Mouse (Mus musculus) lung, postnatal 0 days (tissue): Measurements from ENCODE around the gene Eya2. TPM values are rescaled to one million over a fixed set of nuclear protein-coding genes. Genes with fewer than 3 reads are reported as not detected.

ENCODE experiments used
- ATAC-seq: fragments of 200-750 bp; cut with Nextera tagmentation; 2 replicates; pipeline ENCODE4 v1.8.0; 2017; ENCODE audit warnings: moderate library complexity
- DNase-seq: peaks from one replicate; pipeline ENCODE4 v3.0.0-alpha.2; 2016; ENCODE audit warnings: low spot score
- H3K27ac ChIP-seq: fragments of 300-500 bp; sonication (generic); 2 replicates; pipeline ENCODE4 v1.5.1; 2014; ENCODE audit warnings: antibody characterized with exemption, mild to moderate bottlenecking, low read length, mixed read lengths
- H3K27me3 ChIP-seq: fragments of 300-500 bp; sonication (generic); replicated peaks from 2 replicates; pipeline ENCODE4 v1.6.1; 2014; ENCODE audit warnings: low read length, mixed read lengths; ENCODE audit not compliant: insufficient read depth
- H3K36me3 ChIP-seq: fragments of 300-500 bp; sonication (generic); 2 replicates; pipeline ENCODE4 v1.6.1; 2014; ENCODE audit warnings: low read length, mixed read lengths; ENCODE audit not compliant: insufficient read depth
- H3K4me1 ChIP-seq: fragments of 300-500 bp; sonication (generic); 2 replicates; pipeline ENCODE4 v1.6.1; 2014; ENCODE audit warnings: antibody characterized with exemption, low read depth, low read length, mixed read lengths; ENCODE audit not compliant: insufficient read depth
- H3K4me2 ChIP-seq: fragments of 300-500 bp; sonication (generic); replicated peaks from 2 replicates; pipeline ENCODE4 v1.6.1; 2014; ENCODE audit warnings: low read depth, mild to moderate bottlenecking, low read length, moderate library complexity, mixed read lengths
- H3K4me3 ChIP-seq: fragments of 300-500 bp; sonication (generic); 2 replicates; pipeline ENCODE4 v1.5.1; 2014; ENCODE audit warnings: low read depth, low read length
- H3K9ac ChIP-seq: fragments of 300-500 bp; sonication (generic); replicated peaks from 2 replicates; pipeline ENCODE4 v1.6.1; 2014; ENCODE audit warnings: low read depth, mild to moderate bottlenecking
- H3K9me3 ChIP-seq: fragments of 300-500 bp; sonication (generic); 2 replicates; pipeline ENCODE4 v1.6.1; 2016; ENCODE audit warnings: low read length, mixed read lengths
- CTCF ChIP-seq: IDR thresholded peaks from 2 replicates; pipeline ENCODE4 v1.5.1; 2016; ENCODE audit warnings: antibody characterized with exemption, mild to moderate bottlenecking
- EP300 ChIP-seq: IDR thresholded peaks from 2 replicates; pipeline ENCODE4 v1.6.1; 2016; ENCODE audit warnings: antibody characterized with exemption, mild to moderate bottlenecking, control low read depth
- WGBS: fragments of 180-500 bp; shearing (Covaris S2); extraction: QIAGEN DNeasy Blood & Tissue Kit; methylation state at CpG from one replicate; pipeline ENCODE4 v1.1.7; 2014; 5-methylcytosine and 5-hydroxymethylcytosine counted together
- polyA plus RNA-seq: library from polyadenylated mRNA; unstranded; fragments of >200 nt; fragmentation: Nextera tagmentation; extraction: Ambion mirVana; gene quantifications from 2 replicates; pipeline ENCODE4 v1.2.1, GENCODE M21; 2015

The Eya2 gene
- polyA plus RNA-seq, 1 experiment from 2014 or later: 27.8 TPM

DNA sequence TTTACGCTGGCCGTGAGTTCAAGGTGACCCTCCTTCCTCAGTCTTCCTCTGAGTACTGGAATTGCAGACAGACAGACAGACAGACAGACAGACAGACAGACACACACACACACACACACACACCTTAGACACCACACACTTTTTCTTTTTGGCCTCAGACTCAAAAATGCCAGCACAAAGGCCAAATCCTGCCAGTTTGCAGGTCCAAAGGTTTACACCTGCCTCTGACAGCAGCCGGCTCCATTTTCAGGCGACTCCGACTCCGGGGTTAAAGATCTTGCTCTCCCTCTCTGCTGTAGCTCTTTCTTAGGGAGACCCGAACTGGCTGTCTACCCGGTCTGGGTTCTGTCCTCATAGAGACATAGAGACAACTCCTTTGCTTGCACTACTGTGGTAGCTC is 30.7 kb upstream of the Eya2 start:
- no peak overlapping the region for H3K4me2 ChIP-seq
- peaks cover 11% of the 10 kb centered on the region; the same call in 1 of the 2 replicates for H3K27me3 ChIP-seq
- H3K36me3 ChIP-seq: no peaks in the 10 kb centered on the region
- no peak overlapping the region for H3K9ac ChIP-seq
- H3K4me3 ChIP-seq: no peak overlapping the region
- no peaks in the 10 kb centered on the region for H3K9me3 ChIP-seq
- TF ChIP-seq CTCF: no peak
- 68% methylated on average over 8 of the region's 8 CpGs for WGBS
- no peak overlapping the region for H3K27ac ChIP-seq
- H3K4me1 ChIP-seq: no peaks in the 10 kb centered on the region
- no peak for DNase-seq
- ATAC-seq: no peak

DNA sequence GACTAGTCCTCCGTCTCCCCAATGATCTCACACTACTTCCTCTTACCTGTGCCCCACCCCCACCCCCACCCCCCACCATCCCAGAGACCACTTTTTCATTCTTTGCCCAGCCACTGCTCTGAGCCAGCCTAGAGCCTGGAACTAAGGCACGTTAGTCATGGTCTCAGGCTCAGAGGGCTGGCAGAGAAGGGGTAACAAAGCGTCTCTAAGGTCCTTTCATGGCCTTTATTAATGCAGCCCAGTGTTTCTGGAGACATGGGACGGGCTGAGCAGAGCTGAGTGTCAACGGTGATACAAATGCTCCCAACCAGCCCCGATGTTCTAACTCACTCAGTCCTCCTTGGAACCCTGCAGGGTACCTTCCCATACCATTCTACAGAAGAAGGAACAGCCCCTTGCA is 30.2 kb upstream of the Eya2 start:
- TF ChIP-seq EP300: no peak
- no peak for TF ChIP-seq CTCF
- no peak overlapping the region for H3K4me3 ChIP-seq
- DNase-seq: no peak
- ATAC-seq: no peak
- no peak overlapping the region for H3K9ac ChIP-seq
- H3K36me3 ChIP-seq: no peaks in the 10 kb centered on the region
- peaks cover 11% of the 10 kb centered on the region; the same call in 1 of the 2 replicates for H3K27me3 ChIP-seq
- H3K4me2 ChIP-seq: no peak overlapping the region
- no peaks in the 10 kb centered on the region for H3K4me1 ChIP-seq
- WGBS: 61% methylated on average over 6 of the region's 6 CpGs
- H3K9me3 ChIP-seq: no peaks in the 10 kb centered on the region
- no peak overlapping the region for H3K27ac ChIP-seq

DNA sequence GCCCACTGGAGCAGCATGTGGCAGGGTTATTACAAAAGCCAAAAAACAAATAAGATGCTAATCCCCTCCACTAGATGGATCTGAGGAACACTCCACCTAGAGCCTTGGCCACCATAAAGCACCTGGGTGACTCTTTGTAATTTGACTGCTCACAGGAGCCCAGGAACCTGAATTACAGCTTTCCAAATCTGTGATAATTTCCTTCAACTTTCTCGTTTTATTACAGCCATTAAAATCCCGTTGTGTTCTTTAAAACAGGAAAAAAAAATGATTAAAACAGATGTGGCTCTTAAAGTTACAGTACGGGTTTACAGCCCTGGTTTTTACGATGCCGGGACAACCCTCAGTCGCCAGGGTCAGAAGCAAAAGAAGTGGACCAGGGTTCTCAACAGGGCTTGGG is 27.9 kb upstream of the Eya2 start:
- Histone ChIP-seq H3K36me3 (no peaks in the 10 kb centered on the region), H3K9ac (no peak overlapping the region), H3K4me1 (no peaks in the 10 kb centered on the region), H3K27me3 (peaks cover 11% of the 10 kb centered on the region; the same call in 1 of the 2 replicates), H3K4me2 (no peak overlapping the region), H3K4me3 (no peak overlapping the region), H3K27ac (no peak overlapping the region), H3K9me3 (no peaks in the 10 kb centered on the region)
- TF ChIP-seq CTCF (no peak), EP300 (no peak)
- DNase-seq: no peak
- WGBS: 61% methylated on average over 6 of the region's 6 CpGs
- no peak for ATAC-seq

DNA sequence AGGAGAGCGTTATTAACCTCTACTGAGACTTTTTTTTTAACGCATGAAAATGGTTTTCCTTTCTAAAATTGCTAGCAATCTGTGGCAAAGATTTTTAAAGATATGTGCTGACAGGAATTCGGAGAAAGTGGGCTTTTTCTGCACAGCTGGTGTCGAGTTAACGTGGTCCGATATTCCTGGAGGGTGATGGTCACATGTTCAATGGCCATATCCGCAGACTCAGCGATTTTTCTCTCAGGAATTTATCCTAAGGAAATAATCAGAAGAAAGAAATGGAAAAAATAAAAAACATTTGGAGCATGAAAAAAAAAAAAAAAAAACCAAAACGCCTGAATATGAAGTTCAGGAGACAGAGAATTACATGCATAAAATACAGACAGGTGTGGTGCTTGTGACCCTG is 27.0 kb upstream of the Eya2 start:
- Histone ChIP-seq H3K4me2 (no peak overlapping the region), H3K36me3 (no peaks in the 10 kb centered on the region), H3K27ac (no peak overlapping the region), H3K4me1 (no peaks in the 10 kb centered on the region), H3K9me3 (no peaks in the 10 kb centered on the region), H3K9ac (no peak overlapping the region), H3K27me3 (peaks cover 11% of the 10 kb centered on the region; the same call in 1 of the 2 replicates), H3K4me3 (no peak overlapping the region)
- TF ChIP-seq CTCF (no peak), EP300 (no peak)
- 64% methylated on average over 9 of the region's 9 CpGs for WGBS
- ATAC-seq (no peak), DNase-seq (no peak)

DNA sequence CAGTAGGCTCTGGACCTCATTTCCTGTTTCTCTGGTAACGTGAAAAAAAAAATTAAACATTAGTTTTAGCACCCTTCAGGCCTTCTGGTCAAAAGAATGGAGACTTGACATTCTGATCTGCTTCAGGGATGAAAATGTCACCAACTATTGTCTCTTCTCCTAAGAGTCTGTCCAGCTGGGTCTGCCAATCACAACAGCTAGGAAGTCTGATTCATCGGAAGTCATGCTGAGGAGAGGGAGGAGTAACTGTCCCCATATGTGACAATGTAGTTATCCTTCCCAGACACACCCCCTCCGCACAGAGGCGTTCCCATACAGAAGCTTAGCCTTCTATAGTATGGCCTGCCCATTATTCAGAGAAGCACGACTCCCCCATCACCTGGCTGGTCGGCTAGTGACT is 25.9 kb upstream of the Eya2 start:
- 58% methylated on average over 6 of the region's 6 CpGs for WGBS
- peaks cover 4% of the 10 kb centered on the region; the same call in 1 of the 2 replicates for H3K27me3 ChIP-seq
- H3K36me3 ChIP-seq: no peaks in the 10 kb centered on the region
- no peak overlapping the region for H3K9ac ChIP-seq
- DNase-seq: no peak
- no peak overlapping the region for H3K4me2 ChIP-seq
- no peak for ATAC-seq
- no peak overlapping the region for H3K4me3 ChIP-seq
- TF ChIP-seq CTCF: no peak
- no peak for TF ChIP-seq EP300
- no peaks in the 10 kb centered on the region for H3K9me3 ChIP-seq
- H3K27ac ChIP-seq: no peak overlapping the region
- H3K4me1 ChIP-seq: no peaks in the 10 kb centered on the region

DNA sequence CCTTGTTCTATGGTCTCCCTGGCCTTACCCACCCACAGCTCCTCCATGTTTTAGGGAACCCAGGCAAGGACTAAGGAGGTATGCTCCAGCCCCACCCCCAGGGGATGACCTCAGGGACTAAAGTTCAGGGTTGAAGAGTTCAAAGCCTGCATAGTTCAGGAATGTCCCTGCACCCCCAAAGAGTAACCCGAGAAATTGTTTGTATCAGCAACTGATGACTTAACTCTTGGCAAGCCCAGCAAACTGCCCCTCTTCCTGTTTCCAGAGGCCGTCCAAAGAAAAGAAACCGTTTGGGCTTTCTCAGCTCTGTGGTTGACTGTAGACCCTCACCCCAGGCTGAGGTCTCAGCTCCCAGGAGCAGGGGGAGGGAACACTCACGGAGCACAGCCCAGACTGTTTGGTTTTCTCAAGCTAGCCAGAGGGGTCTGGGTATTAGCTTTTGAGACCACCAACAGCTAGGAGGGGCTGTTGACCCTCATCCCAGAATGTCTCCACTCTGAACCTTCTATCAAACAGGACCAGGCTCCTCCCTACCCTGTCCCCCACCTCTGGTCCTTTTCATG is 23.5 kb upstream of the Eya2 start:
- no peaks in the 10 kb centered on the region for H3K4me1 ChIP-seq
- H3K27ac ChIP-seq: no peak overlapping the region
- ATAC-seq: no peak

DNA sequence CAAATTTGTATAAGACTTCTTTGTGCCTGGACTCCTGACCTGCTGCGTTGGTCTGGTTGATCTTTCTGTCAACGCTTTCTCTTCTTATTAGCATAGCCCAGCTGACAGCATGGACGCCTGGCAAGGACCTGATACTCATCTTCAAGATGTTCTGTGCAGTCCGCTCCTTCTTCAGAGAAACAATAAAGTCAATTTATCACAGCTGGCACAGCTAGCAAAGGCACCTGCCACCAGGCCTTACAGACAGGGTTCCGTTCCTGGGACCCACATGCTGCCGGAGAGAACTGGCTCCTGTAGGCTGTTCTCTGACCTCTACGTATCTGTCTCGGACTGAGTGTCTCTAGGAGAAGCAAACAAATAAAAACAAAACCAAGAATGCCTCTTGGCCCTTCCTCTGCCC is 11.8 kb upstream of the Eya2 start:
- no peak overlapping the region for H3K4me2 ChIP-seq
- TF ChIP-seq CTCF (no peak), EP300 (no peak)
- WGBS: 62% methylated on average over 8 of the region's 8 CpGs
- H3K27me3 ChIP-seq: no peaks in the 10 kb centered on the region
- no peak overlapping the region for H3K9ac ChIP-seq
- DNase-seq (no peak), ATAC-seq (no peak)
- no peaks in the 10 kb centered on the region for H3K36me3 ChIP-seq
- H3K4me1 ChIP-seq: no peaks in the 10 kb centered on the region
- no peaks in the 10 kb centered on the region for H3K9me3 ChIP-seq
- no peak overlapping the region for H3K27ac ChIP-seq
- H3K4me3 ChIP-seq: no peak overlapping the region

More for the DNA sequence above, 23.5 kb upstream of the Eya2 start:
- 16% methylated on average over 4 of the region's 4 CpGs for WGBS
- TF ChIP-seq CTCF (no peak), EP300 (no peak)
- DNase-seq: no peak
- Histone ChIP-seq H3K36me3 (no peaks in the 10 kb centered on the region), H3K9ac (no peak overlapping the region), H3K4me2 (no peak overlapping the region), H3K4me3 (no peak overlapping the region), H3K9me3 (no peaks in the 10 kb centered on the region), H3K27me3 (no peaks in the 10 kb centered on the region)
